Mouse (Mus musculus) left cerebral cortex, adult 18-20 months (tissue): ENCODE results near the gene Ctcf. TPM values are rescaled to one million over a fixed set of nuclear protein-coding genes. Genes with fewer than 3 reads are reported as not detected.
A peak's percentile ranks its signal among the peaks of the same experiment; 100 is the strongest.

ENCODE experiments used
- DNase-seq, 2 experiments: peaks; one replicate each; pipeline ENCODE4 v3.0.0; 2021 to 2022; ENCODE audit warnings: low spot score in 2 of 2, mixed read lengths in 1 of 2
- total RNA-seq, 2 experiments: library from RNA; stranded (reverse); gene quantifications; 2 replicates each; pipeline ENCODE4 v1.2.3; 2021

Ctcf gene
- total RNA-seq, 2 experiments from 2014 or later = 68.0 to 68.4 TPM

GRCm38 (mm10) chr8:105645205-105645604, 8.8 kb downstream of the Ctcf start:
- no peak for DNase-seq

GRCm38 (mm10) chr8:105648929-105649328, 12.6 kb downstream of the Ctcf start:
- no peak for DNase-seq

GRCm38 (mm10) chr8:105657641-105658040, 21.3 kb downstream of the Ctcf start:
- no peak for DNase-seq

GRCm38 (mm10) chr8:105661167-105661566, 24.8 kb downstream of the Ctcf start:
- DNase-seq = no peak

GRCm38 (mm10) chr8:105677891-105678290, 41.5 kb downstream of the Ctcf start:
- DNase-seq = no peak

GRCm38 (mm10) chr8:105685325-105685724, 49.0 kb downstream of the Ctcf start:
- DNase-seq = no peak

- no peak for DNase-seq
Measured at GRCm38 (mm10) chr8:105685796-105686308, 49.5 kb downstream of the Ctcf start, which contains the start of gene Carmil2. Carmil2 (plus strand) TSS chr8:105686274.

GRCm38 (mm10) chr8:105686551-105686950, 50.2 kb downstream of the Ctcf start:
- DNase-seq = no peak

- no peak for DNase-seq
Measured at GRCm38 (mm10) chr8:105687512-105687911, 51.1 kb downstream of the Ctcf start.

- no peak for DNase-seq
Measured at GRCm38 (mm10) chr8:105688242-105688752, 51.9 kb downstream of the Ctcf start.

- no peak for DNase-seq
Measured at GRCm38 (mm10) chr8:105689256-105689982, 53.1 kb downstream of the Ctcf start.

- no peak for DNase-seq
Measured at GRCm38 (mm10) chr8:105689983-105690360, 53.6 kb downstream of the Ctcf start.

- no peak for DNase-seq
Measured at GRCm38 (mm10) chr8:105690978-105691377, 54.6 kb downstream of the Ctcf start.

- DNase-seq = no peak
Measured at GRCm38 (mm10) chr8:105692449-105693182, 56.2 kb downstream of the Ctcf start.

GRCm38 (mm10) chr8:105693648-105694047, 57.3 kb downstream of the Ctcf start:
- peak; percentile 75 to 86 for DNase-seq

GRCm38 (mm10) chr8:105694051-105694799, 57.9 kb downstream of the Ctcf start:
- peak; percentile 41 to 51 for DNase-seq

GRCm38 (mm10) chr8:105695080-105695780, 58.9 kb downstream of the Ctcf start:
- DNase-seq = no peak

- DNase-seq = no peak
Measured at GRCm38 (mm10) chr8:105697196-105697780, 60.9 kb downstream of the Ctcf start.

GRCm38 (mm10) chr8:105698734-105699133, 62.4 kb downstream of the Ctcf start:
- DNase-seq = no peak

GRCm38 (mm10) chr8:105699488-105700215, 63.3 kb downstream of the Ctcf start:
- no peak for DNase-seq
